Mouse (Mus musculus) bone marrow macrophage, adult 2 months (primary cell): ENCODE measurements at regions not wholly inside any gene's neighbourhood (a gene's known extent, or its start where the extent isn't known, plus 50 kb on each side); places are given as distances from the start of the nearest gene placed in this dataset.

Experiments used
- H3K27ac ChIP-seq: 2 replicates; pipeline ENCODE4 v1.5.1; 2012; ENCODE audit warnings: low read depth, low read length; ENCODE audit not compliant: insufficient read depth
- H3K4me1 ChIP-seq: 2 replicates; pipeline ENCODE4 v1.6.1; 2012; ENCODE audit warnings: low read length; ENCODE audit not compliant: control insufficient read depth, insufficient read depth
- H3K4me3 ChIP-seq: 2 replicates; pipeline ENCODE4 v1.5.1; 2012; ENCODE audit warnings: mild to moderate bottlenecking, low read length, moderate library complexity; ENCODE audit not compliant: insufficient read depth
- CTCF ChIP-seq: IDR thresholded peaks from 2 replicates; pipeline ENCODE4 v1.5.1; 2012; ENCODE audit warnings: low read depth, mild to moderate bottlenecking, low read length, moderate library complexity
- POLR2A ChIP-seq: IDR thresholded peaks from 2 replicates; pipeline ENCODE4 v1.6.1; 2012; ENCODE audit warnings: mild to moderate bottlenecking, low read depth, low read length, borderline replicate concordance

DNA sequence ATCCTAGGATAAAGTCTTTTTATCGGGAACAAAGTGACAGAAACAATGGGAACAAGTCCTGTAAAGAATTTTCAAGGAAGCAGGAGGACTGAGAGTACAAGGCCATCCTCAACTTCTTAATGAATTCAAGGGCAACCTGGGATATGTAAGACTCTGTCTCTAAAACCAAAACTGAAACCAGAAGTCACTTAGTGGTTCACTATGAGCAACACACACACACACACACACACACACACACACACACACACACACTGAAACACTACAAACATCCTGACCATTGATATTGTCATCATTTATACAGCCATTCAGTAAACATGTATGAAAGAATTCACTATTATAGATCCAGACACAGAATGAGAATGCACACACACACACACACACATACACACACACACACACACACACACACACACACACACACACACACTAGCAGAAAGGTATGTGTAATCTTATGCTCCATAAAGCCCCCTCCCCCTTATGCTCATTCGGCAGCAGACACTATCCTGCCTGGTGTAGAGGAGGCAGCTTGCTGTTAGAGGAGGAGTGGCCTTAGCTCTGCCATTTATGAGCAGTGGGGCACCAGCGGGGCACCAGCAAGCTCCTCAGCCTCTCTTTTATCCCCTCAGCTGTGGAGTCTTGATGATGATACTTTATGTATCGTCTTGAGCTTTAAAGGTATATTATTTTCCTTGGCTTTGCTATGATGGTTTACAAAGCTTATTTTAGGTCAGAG is 111.3 kb downstream of the Kcnrg start:
- Histone ChIP-seq H3K4me1 (peaks cover 3% of the 10 kb centered on the region; the same call in 1 of the 2 replicates), H3K27ac (no peak overlapping the region), H3K4me3 (no peak overlapping the region)
- TF ChIP-seq CTCF = no peak
- TF ChIP-seq POLR2A = no peak

DNA sequence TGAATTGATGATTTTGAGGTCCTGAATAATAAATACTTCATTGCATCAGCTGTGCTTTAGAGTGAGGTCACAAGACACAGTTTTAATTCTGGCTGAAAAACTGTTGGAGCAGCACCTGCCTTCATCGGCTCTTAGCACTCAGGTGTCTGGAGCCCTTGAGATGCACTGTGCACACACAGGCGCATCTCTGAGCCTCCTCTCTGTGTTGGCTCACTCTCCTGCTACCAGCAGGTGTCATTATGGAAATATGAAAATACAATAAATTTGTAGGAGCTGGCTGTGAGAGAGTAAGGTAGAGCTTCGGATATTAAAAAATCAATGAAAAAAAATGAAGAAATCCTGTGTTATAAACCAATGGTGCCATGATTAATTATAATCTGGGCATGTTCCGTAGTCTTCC is 114.0 kb downstream of the Kcnrg start:
- no peak for TF ChIP-seq CTCF
- TF ChIP-seq POLR2A = no peak
- Histone ChIP-seq H3K27ac (no peak overlapping the region), H3K4me1 (peaks cover 11% of the 10 kb centered on the region), H3K4me3 (no peak overlapping the region)

GRCm38 (mm10) chr14:61724942-61725341 is 117.7 kb downstream of the Kcnrg start:
- H3K4me3 ChIP-seq = no peak overlapping the region
- TF ChIP-seq CTCF (no peak), POLR2A (no peak)
- peaks cover 15% of the 10 kb centered on the region for H3K4me1 ChIP-seq
- no peak overlapping the region for H3K27ac ChIP-seq

- Histone ChIP-seq H3K4me1 (peaks cover 16% of the 10 kb centered on the region), H3K27ac (no peak overlapping the region), H3K4me3 (no peak overlapping the region)
- no peak for TF ChIP-seq POLR2A
- TF ChIP-seq CTCF = no peak
Measured at GRCm38 (mm10) chr14:61728562-61728961, 121.3 kb downstream of the Kcnrg start.

GRCm38 (mm10) chr14:61735541-61735940 is 128.3 kb downstream of the Kcnrg start:
- H3K27ac ChIP-seq = no peak overlapping the region

GRCm38 (mm10) chr14:61736384-61737322 is 129.4 kb downstream of the Kcnrg start:
- Histone ChIP-seq H3K27ac (peak overlapping the region; percentile 53), H3K4me3 (peak overlapping the region; percentile 39), H3K4me1 (peaks cover 15% of the 10 kb centered on the region)
- TF ChIP-seq POLR2A (no peak), CTCF (no peak)

More at GRCm38 (mm10) chr14:61735541-61735940, 128.3 kb downstream of the Kcnrg start:
- no peak overlapping the region for H3K4me3 ChIP-seq
- TF ChIP-seq POLR2A (no peak), CTCF (no peak)
- H3K4me1 ChIP-seq = peaks cover 15% of the 10 kb centered on the region

GRCm38 (mm10) chr14:61737504-61738040 is 130.3 kb downstream of the Kcnrg start:
- TF ChIP-seq POLR2A = no peak
- Histone ChIP-seq H3K4me3 (peak overlapping the region; percentile 39; the same call in 1 of the 2 replicates), H3K27ac (peak overlapping the region; percentile 53), H3K4me1 (peaks cover 15% of the 10 kb centered on the region)

- TF ChIP-seq POLR2A (no peak), CTCF (no peak)
- Histone ChIP-seq H3K4me1 (peaks cover 23% of the 10 kb centered on the region), H3K27ac (no peak overlapping the region), H3K4me3 (no peak overlapping the region)
Measured at GRCm38 (mm10) chr14:61739453-61739852, 132.2 kb downstream of the Kcnrg start.

DNA sequence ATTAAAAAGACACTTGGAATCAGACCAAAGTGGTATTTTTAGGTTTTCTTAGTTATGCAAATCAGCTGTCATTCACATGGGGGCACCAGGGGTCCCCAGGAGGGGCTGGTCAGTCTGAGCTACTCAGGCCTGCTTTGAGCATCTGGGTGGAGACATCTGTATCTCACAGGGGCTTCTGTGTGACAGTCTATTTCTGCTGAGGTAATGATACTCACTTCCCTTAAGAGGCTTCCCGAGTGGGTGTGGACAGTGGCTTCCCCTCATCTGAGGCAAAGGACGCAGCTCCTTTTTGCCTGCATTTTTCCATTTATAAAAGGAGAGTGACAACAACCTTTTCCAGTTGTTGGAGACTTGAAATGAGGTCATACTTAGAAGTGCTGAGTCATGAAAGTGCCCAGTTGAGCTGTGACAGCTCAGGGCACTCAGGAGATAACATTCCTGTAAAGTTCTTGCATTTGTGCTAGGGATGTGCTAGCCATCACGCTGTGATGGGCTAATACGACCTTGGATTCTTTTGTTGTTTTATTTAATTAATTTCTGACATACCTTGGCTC is 136.7 kb downstream of the Kcnrg start:
- H3K4me3 ChIP-seq = no peak overlapping the region
- H3K27ac ChIP-seq = no peak overlapping the region
- peaks cover 13% of the 10 kb centered on the region for H3K4me1 ChIP-seq
- TF ChIP-seq POLR2A (no peak), CTCF (no peak)

DNA sequence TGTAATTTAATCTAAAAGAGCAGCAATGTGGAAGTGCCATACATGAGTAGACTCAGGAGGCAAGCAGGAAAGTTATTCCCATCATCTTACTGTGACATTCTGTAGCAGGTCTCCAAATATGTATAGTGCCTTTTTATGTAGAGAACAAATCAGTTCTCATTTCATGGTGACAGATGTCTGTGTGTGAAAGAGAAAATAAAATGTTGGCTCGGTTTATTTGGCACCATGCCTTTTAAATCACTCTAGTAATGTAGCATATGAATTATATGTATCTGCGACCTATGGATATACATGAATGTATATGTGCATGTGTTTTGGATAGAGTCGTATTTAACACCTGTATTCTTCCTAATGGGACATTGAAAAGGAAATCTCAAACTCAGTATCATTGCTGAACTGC is 146.2 kb downstream of the Kcnrg start:
- Histone ChIP-seq H3K27ac (no peak overlapping the region), H3K4me1 (peaks cover 6% of the 10 kb centered on the region), H3K4me3 (no peak overlapping the region)
- TF ChIP-seq CTCF (no peak), POLR2A (no peak)
